Mouse (Mus musculus) left cerebral cortex, adult 2 months (tissue): Measurements from ENCODE around the gene Cbr2. TPM values are rescaled to one million over a fixed set of nuclear protein-coding genes. Genes with fewer than 3 reads are reported as not detected.

Source experiments
- DNase-seq, 2 experiments: peaks; one replicate each; pipeline ENCODE4 v3.0.0; 2021 to 2022; ENCODE audit warnings: low spot score in 2 of 2, mixed read lengths in 1 of 2; ENCODE audit errors: extremely low spot score in 1 of 2
- H3K27ac ChIP-seq: fragments of 200-600 bp; 2 replicates; pipeline ENCODE4 v1.8.1; 2022
- H3K4me3 ChIP-seq: fragments of 200-600 bp; 2 replicates; pipeline ENCODE4 v1.8.1; 2022
- CTCF ChIP-seq: fragments of 200-600 bp; IDR thresholded peaks from 2 replicates; pipeline ENCODE4 v1.8.1; 2022; ENCODE audit warnings: antibody characterized with exemption, mild to moderate bottlenecking, moderate library complexity
- intact Hi-C: fragments of 180-260 bp; cut with DNase I; formaldehyde crosslinking; loops from one replicate; pipeline ENCODE4 v1.15.1; 2025
- total RNA-seq, 2 experiments: library from RNA; stranded (reverse); gene quantifications; 2 replicates each; pipeline ENCODE4 v1.2.3; 2021

Cbr2 gene
- total RNA-seq, 2 experiments from 2014 or later = 1.9 to 3.0 TPM

DNA sequence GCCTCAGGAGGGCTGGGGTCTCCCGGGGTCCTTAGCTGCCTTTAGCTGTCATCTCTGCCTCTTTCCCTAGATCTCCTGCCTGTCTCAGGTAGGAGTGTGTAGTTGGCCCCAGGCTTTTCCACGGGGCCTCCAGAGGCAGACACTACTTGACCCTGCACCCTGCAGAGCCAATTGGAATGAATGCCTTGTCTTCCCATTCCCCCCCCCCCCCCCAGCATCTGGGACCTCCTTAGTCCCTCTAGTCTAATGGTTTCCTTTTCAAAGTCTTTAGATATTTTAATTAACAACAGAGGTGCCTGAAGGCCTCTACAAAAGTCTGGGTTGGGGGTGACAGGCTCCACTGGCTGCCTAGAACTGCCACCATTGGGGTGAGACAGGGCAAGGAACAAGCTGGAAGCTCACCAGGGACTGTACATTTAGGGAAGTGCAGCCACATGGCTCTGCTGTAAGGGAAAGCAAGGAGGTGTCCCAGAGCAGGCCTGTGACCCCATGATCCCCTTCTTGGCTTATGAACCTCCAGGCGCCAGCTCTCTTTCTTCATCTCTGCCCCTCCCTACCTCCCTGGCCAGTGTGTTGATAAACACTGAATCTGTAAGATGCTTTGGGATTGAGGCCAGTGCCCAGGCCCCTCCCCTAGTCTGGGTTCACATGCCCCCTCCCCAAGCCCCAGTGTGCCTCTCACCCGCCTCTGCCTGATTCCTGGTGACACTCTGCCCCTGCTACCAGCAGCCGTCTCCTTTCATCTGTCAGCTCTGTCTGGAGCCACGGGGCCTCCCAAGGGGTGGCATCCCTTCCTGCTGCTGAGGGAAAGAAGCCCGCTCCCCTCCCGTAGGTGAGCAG lies 27.2 kb downstream of the Cbr2 start:
- Histone ChIP-seq H3K4me3 (no peak overlapping the region), H3K27ac (no peak overlapping the region)
- no peak for DNase-seq
- intact Hi-C loops = no loop called here
- TF ChIP-seq CTCF = no peak

DNA sequence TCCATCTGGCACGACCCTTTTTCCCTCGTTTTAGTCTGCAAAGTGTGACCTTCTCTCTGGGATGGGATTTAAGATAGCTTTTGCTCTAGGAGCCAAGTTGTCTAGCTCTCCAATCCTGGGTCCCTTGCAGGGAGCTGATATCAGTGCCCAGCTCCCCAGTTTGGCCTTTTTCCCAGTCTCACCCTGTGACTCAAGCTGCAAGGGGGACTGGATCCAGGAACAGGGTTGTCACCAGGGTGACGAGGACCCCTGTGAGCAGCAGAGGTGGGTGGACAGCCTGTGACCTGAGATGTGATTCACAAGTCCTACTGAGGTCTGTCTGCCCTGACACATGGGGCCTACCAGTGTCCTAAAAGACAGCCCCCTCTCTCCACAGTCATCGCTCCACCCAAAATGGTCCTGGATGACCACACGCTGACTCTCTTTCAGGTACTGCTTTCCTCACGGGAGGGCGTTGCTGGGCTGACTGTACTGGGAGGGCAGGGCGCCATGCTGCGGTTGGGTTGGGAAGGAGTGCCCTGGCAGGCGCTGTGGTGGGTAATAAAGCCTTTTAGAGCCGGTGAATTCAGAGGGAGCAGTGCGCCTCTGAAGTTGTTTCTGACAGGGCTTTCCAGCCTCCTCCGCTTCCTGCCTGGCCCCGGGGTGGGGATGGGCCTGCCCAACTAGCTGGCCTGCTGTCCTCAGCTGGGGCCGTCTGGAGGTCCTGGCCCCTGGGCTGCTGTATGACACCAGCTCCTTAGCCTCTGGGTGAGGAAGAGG lies 28.0 kb downstream of the Cbr2 start:
- no peak for TF ChIP-seq CTCF
- DNase-seq = no peak
- Histone ChIP-seq H3K4me3 (no peak overlapping the region), H3K27ac (no peak overlapping the region)
- intact Hi-C loops = no loop called here

DNA sequence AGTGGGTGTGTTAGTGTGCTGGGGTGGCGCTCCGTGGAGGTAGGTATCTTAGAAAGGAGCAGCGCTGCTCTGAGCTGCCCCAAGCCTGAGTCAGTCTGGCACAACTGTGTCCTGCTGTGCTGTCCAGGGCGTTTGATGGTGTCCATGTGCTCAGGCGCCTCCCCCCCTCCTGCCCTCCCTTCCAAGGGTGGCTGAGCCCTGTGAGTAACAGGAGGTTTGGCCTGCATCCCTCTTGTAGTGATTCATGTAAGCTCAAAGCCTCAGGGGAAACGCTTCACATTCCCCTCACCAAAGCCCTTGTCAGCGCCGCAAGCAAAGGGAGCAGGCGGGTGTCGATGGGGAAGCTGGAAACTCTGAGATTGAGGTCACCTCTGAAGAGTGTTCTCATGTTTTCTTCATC lies 34.2 kb downstream of the Cbr2 start:
- no peak overlapping the region for H3K4me3 ChIP-seq
- TF ChIP-seq CTCF = no peak; the same call in 1 of the 2 replicates
- intact Hi-C loops = no loop called here

DNA sequence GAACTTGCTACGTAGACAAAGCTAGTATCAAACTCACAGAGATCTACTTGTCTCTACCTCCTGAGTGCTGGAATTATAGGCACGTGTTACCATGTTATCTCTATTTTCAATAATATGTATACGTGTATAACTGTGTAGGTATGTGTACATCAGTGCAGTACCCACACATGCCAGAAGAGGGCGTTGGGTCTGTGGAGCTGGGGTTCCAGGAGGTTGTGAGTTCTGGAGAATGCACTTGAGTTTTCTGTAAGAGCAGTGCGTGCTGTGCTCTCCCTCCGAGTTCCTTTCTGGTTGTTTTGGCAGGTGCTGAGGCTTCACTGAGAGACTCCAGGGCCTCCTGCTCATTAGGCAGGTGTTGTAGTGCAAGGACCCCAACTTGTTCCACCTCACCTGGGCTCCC lies 35.3 kb downstream of the Cbr2 start:
- Histone ChIP-seq H3K4me3 (no peak overlapping the region), H3K27ac (no peak overlapping the region)
- DNase-seq = no peak
- TF ChIP-seq CTCF = peak; percentile 40
- intact Hi-C loops = no loop called here

More for the DNA sequence above, 34.2 kb downstream of the Cbr2 start:
- no peak overlapping the region; the same call in 1 of the 2 replicates for H3K27ac ChIP-seq
- no peak for DNase-seq

DNA sequence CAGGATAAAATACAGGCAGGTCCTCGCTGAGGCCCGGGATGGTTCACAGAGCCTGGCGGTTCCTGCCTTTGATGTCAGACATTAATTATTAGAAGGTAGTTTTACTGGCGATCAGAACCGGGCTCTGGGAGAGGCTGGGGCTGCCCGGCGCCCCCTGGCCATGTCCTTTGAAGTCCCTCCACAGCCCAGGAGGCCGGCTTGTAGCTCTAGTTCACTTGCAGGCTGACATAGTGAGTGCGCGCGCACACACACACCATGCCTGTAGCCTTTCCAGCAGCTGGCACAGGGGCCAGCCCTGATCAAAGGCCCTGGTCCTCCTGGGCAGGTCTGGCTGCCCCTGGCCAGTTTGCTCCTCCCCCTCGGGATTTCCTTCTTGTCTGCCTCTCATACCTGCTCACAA lies 36.3 kb downstream of the Cbr2 start:
- TF ChIP-seq CTCF = no peak
- peak overlapping the region; percentile 64 for H3K27ac ChIP-seq
- DNase-seq = no peak
- intact Hi-C loops = no loop called here
- H3K4me3 ChIP-seq = no peak overlapping the region

DNA sequence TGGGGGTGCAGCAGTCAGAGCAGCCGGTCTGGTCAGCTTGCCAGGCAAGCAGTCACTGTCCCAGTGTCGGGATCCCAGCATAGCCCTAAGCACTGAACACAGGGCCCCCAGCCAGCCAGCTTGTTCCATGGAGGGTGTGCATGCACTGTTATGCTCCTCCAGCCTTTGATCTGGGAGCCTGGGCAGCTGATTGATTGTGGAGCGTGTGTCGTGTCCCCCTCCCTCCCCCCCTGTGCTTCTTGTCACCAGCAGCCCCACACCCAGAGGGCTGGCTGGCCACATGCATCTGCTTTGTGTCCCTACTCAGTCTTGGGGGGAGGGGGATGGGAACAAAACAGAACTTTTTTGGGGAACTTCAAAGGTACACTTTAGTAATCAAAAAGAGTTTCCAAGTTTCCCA lies 36.7 kb downstream of the Cbr2 start:
- no peak for DNase-seq
- H3K4me3 ChIP-seq = no peak overlapping the region
- TF ChIP-seq CTCF = no peak
- intact Hi-C loops = no loop called here
- H3K27ac ChIP-seq = peak overlapping the region; percentile 64

DNA sequence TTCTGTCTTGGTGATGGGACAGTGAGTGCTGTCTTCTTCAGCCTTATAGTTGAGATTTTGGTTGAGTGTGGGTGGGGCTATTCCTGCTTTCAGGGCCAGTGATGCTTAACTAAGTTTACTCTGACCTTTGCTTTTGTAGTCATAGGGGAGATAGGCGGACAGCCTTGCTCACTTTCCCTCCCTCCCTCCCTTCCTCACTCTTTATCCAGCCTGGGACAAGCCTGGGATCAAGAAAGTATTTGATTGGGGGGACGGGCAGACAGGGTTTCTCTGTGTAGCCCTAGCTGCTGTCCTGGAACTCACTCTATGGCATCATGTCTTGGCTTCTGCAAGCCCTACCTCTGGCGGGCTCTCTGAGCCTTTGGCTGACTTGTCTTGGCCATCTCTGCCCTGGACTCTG lies 38.5 kb downstream of the Cbr2 start:
- DNase-seq = no peak
- Histone ChIP-seq H3K4me3 (no peak overlapping the region), H3K27ac (no peak overlapping the region)
- intact Hi-C loops = no loop called here
- no peak for TF ChIP-seq CTCF

DNA sequence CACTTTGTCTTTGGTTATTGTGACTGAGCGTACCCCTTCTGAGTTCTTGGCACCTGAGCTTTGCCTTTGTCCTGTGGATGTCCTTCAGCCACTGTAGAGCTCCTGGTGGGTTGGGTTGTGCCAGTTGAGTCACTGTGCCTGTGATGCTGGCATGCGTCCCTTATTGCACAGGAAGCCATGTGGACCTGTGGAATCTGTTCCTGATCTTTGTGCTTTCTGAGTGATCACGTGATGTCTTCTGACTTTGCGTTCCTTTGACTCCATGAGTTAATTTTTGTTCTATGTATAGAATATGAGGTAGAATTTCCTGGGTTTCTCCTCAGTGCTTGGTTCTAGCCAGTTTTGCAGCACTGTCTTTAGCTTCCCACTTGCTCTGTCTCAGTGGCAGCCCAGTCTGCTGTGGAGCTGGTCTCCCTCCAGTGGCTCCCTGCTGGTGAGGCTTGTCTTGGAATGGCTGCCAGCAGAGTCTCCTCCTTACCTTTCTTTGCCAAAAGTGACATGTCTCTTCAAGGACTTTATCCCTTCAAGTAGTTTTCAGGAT lies 39.4 kb downstream of the Cbr2 start:
- H3K4me3 ChIP-seq = no peak overlapping the region
- no peak; the same call in 1 of the 2 replicates for TF ChIP-seq CTCF
- intact Hi-C loops = no loop called here
- no peak for DNase-seq
- H3K27ac ChIP-seq = peak overlapping the region; percentile 57

DNA sequence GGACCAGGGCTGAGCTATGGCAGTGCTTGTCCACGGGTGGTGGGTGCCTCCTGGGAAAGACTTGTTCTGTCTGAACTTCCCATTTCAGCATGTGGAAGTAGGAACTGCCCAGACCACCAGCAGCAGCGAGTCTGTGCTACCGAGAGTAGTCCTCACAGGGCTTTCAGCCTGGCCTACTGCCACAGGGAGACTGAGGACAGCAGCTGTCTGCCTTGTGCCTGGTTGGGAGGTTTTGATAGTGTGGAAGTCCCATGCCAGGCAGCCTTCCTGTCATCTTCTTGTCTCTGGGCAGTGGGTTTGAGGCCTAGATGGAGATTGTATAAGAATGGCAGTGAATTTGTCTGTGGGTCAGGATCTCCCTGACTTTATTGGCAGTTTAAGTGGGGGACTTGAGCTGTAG lies 42.5 kb downstream of the Cbr2 start:
- intact Hi-C loops = no loop called here
- DNase-seq = no peak
- no peak overlapping the region for H3K4me3 ChIP-seq
- no peak for TF ChIP-seq CTCF
- no peak overlapping the region for H3K27ac ChIP-seq

DNA sequence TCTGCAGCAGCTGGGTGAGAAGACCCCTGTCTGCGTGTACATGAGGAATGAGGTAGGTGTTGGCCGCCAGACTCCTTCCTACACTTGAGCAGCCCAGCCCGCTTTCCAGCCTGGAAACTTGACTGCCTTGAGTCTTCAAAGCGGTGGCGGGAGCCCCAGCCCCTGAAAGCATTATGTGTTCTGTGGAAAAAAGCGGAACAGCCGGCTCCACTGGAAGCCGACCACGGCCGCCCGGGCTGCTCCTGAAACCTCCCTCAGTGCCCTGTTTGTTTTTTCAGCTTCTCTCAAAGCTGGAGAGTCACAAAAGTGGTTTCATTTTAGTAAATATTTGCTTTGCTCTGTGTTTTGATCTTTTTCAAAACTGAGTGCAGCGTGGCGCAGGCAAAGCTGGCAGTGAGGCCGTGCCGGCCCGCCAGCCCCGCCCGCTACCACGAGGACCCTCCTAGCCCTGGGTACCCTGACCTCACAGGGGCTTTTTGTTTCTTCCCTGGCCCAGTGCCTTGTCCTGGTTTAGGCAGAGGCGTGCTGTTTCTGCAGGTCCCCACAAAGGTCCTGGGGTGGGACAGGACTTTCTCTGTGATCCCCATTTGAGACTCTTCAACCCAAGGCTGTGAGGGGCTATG lies 45.2 kb downstream of the Cbr2 start:
- Histone ChIP-seq H3K4me3 (no peak overlapping the region), H3K27ac (peak overlapping the region; percentile 65)
- intact Hi-C loops = no loop called here
- DNase-seq = no peak
- no peak for TF ChIP-seq CTCF

DNA sequence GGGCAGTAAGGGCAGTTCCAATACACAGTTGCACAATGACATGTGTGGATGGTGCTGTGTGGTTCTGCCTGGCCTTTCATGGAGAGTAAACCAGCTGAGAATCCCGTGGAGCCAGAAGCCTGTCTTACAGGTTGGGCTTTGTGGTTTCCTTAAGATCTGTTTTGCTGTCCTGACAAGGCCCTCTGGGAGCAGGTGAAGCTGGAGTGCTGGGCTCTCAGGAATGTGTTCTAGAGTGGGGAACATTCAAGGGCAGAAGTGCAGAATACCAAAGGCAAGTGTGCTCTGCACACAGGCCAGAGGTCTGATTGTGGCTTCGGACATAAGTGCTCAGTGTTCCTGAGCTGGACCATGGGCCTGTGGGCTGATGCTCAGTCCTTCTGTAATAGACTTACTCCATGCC lies 47.3 kb downstream of the Cbr2 start:
- intact Hi-C loops = no loop called here
- no peak for DNase-seq
- no peak overlapping the region for H3K4me3 ChIP-seq
- no peak for TF ChIP-seq CTCF
- H3K27ac ChIP-seq = no peak overlapping the region

DNA sequence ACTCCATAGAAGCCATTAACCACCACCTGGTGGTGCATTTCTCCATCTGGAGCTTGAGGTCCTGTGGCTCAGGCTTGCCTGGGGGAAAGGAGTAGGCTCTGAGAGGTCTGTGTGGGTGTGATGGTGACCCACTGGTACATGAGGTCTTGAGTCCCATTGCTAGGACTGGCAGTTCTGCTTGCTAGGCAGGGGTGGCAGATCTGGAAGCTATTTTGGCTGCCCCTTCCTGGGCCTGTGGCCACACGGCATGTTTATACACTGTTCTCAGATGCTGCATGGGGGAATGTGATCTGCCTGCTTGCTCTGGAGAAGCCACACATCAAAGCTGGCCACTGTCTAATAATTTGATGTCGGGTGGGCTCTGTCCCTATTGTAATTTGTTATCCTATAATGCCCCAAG lies 47.8 kb downstream of the Cbr2 start:
- intact Hi-C loops = no loop called here
- no peak; the same call in none of the 2 replicates for TF ChIP-seq CTCF
- H3K27ac ChIP-seq = no peak overlapping the region
- no peak overlapping the region for H3K4me3 ChIP-seq
- DNase-seq = no peak
